Mouse (Mus musculus): ENCODE measurements around the gene Ddx27. TPM values are rescaled to one million over a fixed set of nuclear protein-coding genes. Genes with fewer than 3 reads are reported as not detected.
A peak's percentile ranks its signal among the peaks of the same experiment; 100 is the strongest.

The Ddx27 gene
- 57.7 and 59.4 TPM in 2 replicates for polyA plus RNA-seq (2015; fragmentation: Nextera tagmentation; extraction: Ambion mirVana)

DNA sequence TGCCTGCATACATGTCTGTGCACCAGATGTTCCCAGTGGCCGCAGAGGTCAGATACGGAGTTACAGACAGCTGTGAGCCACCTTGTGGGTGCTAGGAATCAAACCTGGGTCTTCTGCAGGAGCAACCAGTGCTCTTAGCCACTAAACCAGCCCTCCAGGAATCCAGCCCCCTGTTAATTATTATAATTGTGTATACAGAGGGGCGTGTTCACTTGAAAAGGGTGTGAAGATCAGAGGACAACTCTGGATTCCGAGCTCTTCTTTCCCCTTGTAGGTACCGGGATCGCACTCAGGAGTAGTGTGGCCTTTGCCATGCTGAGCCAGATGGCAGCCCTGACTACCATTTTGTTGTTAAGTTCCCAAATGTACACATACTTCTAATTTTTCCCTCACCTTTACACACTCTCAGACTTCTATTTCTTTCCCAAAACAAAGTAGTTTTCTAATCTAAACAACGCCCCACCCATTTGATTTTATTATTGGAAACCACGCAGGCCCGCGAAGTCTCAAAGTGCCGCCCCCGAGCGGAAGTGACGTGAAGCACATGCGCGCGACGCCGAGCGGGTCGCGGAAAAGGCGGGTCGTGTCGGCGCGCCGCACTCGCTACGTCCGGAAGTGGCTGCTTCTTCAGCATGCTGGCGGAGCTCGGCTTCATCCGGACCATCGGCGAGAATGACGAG is at the start of gene Ddx27:
TSS of gene Ddx27 (plus strand) at position 492 of the 680 bp plus-strand sequence.
- peak within 1 kb of the TSS; percentile 84 for H3K27ac ChIP-seq
- 2% methylated on average over 37 of the region's 37 CpGs for WGBS
- H3K4me3 ChIP-seq (replicated peaks), result peak within 1 kb of the TSS; percentile 77
- H3K27me3 ChIP-seq, result no peaks in the 10 kb centered on the region
- H3K36me3 ChIP-seq, result peaks cover 23% of the 10 kb centered on the region
- H3K9me3 ChIP-seq (replicated peaks), result no peaks in the 10 kb centered on the region
- ATAC-seq (replicated peaks; ENCODE audit: low FRiP score), result peak; percentile 91
- peaks cover 18% of the 10 kb centered on the region for H3K4me1 ChIP-seq
- peak within 1 kb of the TSS; percentile 70 for H3K9ac ChIP-seq
- H3K4me2 ChIP-seq, result peak within 1 kb of the TSS; percentile 79

DNA sequence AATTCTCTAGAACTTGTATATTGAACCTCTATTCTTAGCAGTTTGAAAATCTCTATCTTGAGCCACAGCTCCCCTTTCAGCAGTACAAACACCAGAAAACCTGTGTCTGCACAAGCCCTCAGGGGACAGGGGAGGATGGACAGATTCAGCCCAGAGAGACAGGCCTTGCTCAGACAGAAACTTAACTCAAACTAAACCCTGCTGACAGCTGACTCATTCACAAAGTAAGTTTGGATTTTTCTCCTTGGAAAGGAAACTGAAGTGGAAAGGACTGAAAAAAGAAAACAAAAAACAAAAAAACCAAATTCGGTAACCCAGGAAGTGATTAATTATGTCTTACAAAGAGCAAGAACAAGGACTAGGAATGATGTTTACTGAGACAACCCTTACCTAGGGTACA is 41.8 kb upstream of the Ddx27 start:
- no peak for ATAC-seq (replicated peaks; ENCODE audit: low FRiP score)
- Histone ChIP-seq H3K4me3 (replicated peaks) (no peak overlapping the region), H3K9ac (no peak overlapping the region), H3K36me3 (no peaks in the 10 kb centered on the region), H3K4me1 (peaks cover 30% of the 10 kb centered on the region), H3K27me3 (no peaks in the 10 kb centered on the region), H3K4me2 (no peak overlapping the region), H3K27ac (no peak overlapping the region), H3K9me3 (replicated peaks) (no peaks in the 10 kb centered on the region)
- WGBS, result 64% methylated on average over 1 of the region's 1 CpGs

DNA sequence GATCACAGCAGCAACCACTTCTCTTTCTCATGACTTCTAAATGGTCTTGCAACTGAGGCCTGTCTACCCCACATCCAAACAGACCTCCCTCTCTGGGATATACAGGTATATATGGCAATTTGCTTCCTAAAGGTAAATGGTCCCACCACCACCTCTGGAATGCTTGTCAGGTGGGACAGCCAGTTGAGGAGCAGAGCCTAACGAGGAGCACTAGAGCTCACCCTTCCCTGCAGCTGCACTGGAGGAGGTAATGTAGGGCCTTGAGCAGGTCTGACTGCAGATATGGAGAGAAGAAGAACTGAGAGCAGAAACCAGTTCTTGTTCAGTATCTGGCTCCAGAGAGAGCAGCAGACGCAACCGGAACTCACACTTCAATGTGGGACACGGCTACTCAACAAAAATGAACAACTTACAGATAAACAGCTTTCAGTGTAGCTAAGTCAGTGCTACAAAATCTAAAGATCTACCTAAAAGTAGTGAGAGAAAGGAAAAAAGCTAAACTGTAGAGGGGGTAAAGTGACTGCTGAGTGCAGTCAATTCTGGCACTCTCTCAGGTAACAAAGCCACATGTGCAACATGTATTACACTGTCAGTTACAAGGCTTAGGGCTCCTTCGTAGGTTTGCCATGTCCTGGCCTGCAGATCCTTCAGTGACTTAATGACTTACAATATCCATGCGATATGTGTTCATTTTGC is 40.7 kb upstream of the Ddx27 start:
- H3K4me1 ChIP-seq, result peaks cover 30% of the 10 kb centered on the region
- H3K27me3 ChIP-seq, result no peaks in the 10 kb centered on the region
- H3K9ac ChIP-seq, result no peak overlapping the region
- H3K27ac ChIP-seq, result peak overlapping the region; percentile 51; the same call in 1 of the 2 replicates
- no peak overlapping the region for H3K4me2 ChIP-seq
- H3K36me3 ChIP-seq, result no peaks in the 10 kb centered on the region
- no peak for ATAC-seq (replicated peaks; ENCODE audit: low FRiP score)
- 81% methylated on average over 6 of the region's 6 CpGs for WGBS
- no peaks in the 10 kb centered on the region for H3K9me3 ChIP-seq (replicated peaks)
- H3K4me3 ChIP-seq (replicated peaks), result no peak overlapping the region

DNA sequence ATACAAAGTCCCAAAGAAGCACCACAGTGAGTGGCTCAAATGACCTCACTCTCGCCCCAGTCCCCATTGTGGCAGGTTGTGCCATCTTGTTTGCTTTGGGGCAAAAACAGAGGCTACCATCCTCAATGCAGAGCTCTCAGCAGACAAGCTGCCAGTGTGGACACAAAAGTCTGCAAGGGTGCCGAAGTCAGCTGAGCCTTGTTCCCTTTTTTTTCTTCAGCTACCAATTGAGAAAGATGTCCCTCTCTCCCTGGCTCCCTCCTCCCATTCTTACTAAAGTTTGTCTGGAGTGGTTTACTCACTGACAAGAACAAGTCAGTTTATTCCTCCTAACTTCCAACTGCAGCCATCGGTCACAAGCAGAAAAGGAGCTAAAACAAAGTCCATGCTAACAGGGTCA is 38.6 kb upstream of the Ddx27 start:
- no peaks in the 10 kb centered on the region for H3K27me3 ChIP-seq
- ATAC-seq (replicated peaks; ENCODE audit: low FRiP score), result no peak
- H3K4me2 ChIP-seq, result no peak overlapping the region
- H3K4me1 ChIP-seq, result peaks cover 30% of the 10 kb centered on the region
- H3K36me3 ChIP-seq, result no peaks in the 10 kb centered on the region
- H3K27ac ChIP-seq, result peak overlapping the region; percentile 30
- H3K9me3 ChIP-seq (replicated peaks), result no peaks in the 10 kb centered on the region
- 84% methylated on average over 3 of the region's 3 CpGs for WGBS
- H3K4me3 ChIP-seq (replicated peaks), result no peak overlapping the region
- H3K9ac ChIP-seq, result no peak overlapping the region

DNA sequence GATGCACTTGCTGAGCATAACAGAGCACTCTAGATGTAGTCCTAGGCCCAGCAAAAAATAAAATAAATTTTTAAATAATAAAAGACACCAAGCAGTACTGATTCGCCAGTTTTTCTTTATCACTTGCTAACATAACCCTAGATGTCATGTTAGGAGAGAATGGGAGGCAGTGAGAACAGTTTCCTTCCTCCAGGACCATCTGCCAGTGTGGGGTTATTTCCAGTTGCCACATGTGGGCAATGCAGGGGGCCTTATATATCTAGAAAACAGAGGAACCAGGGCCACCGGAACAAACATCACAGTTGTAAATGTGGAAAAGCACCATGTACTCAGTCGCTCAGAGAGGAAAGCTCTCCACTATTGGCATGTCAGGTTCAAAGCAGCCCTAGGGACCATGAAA is 37.5 kb upstream of the Ddx27 start:
- H3K9me3 ChIP-seq (replicated peaks), result no peaks in the 10 kb centered on the region
- no peak for ATAC-seq (replicated peaks; ENCODE audit: low FRiP score)
- H3K4me1 ChIP-seq, result peaks cover 30% of the 10 kb centered on the region
- no peaks in the 10 kb centered on the region for H3K36me3 ChIP-seq
- no peaks in the 10 kb centered on the region for H3K27me3 ChIP-seq
- H3K27ac ChIP-seq, result no peak overlapping the region
- H3K4me2 ChIP-seq, result no peak overlapping the region
- no peak overlapping the region for H3K4me3 ChIP-seq (replicated peaks)
- WGBS, result 72% methylated on average over 3 of the region's 3 CpGs
- no peak overlapping the region for H3K9ac ChIP-seq

DNA sequence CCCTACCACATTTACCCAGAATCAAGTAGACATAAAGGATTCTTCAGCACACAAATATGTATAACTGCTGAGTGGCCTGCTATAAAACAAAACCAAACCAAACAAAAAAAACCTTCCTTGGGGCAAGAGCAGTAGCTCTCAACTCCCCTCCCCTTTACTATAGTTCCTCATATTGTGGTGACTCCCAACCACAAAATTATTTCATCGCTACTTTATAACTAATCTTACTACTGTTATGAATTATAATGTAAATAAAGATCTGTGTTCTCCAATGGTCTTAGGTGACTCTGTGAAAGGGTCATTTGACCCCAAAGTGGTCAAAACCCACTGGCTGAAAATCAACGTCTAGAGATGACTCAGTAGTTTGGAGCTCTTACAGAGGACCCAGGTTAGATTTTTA is 34.8 kb upstream of the Ddx27 start:
- Histone ChIP-seq H3K27ac (no peak overlapping the region), H3K9me3 (replicated peaks) (no peaks in the 10 kb centered on the region), H3K27me3 (no peaks in the 10 kb centered on the region), H3K9ac (no peak overlapping the region), H3K4me3 (replicated peaks) (no peak overlapping the region), H3K4me2 (no peak overlapping the region), H3K36me3 (no peaks in the 10 kb centered on the region), H3K4me1 (peaks cover 19% of the 10 kb centered on the region)
- ATAC-seq (replicated peaks; ENCODE audit: low FRiP score), result no peak
- WGBS, result 79% methylated on average over 2 of the region's 2 CpGs

DNA sequence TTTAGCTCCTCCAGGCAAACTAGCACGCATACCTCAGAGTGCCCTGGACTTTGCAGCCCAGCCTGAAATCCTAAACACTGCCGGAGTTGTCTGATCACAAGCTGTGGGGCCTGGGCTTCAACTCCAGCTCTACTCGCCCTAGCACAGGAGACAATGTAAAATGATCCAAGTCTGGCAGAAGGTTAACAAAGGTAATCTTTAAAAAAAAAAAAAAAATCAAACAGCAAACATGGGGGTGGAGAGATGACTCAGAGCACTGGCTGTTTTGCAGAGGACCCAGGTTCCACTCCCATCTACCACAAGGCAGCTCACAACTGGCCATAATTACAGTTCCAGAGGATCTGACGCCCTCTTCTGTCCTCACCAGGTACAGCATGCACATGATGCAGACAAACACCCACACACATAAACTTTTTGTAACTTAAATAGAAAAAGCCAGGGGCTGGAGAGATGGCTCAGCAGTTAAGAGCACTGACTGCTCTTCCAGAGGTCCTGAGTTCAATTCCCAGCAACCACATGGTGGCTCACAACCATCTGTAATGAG is 31.6 kb upstream of the Ddx27 start:
- no peak overlapping the region for H3K9ac ChIP-seq
- no peaks in the 10 kb centered on the region for H3K4me1 ChIP-seq
- no peak overlapping the region for H3K4me2 ChIP-seq
- H3K36me3 ChIP-seq, result no peaks in the 10 kb centered on the region
- H3K27ac ChIP-seq, result no peak overlapping the region
- whole genome bisulfite sequencing, result 88% methylated on average over 4 of the region's 4 CpGs
- H3K9me3 ChIP-seq (replicated peaks), result no peaks in the 10 kb centered on the region
- H3K27me3 ChIP-seq, result no peaks in the 10 kb centered on the region
- H3K4me3 ChIP-seq (replicated peaks), result no peak overlapping the region
- ATAC-seq (replicated peaks; ENCODE audit: low FRiP score), result no peak

DNA sequence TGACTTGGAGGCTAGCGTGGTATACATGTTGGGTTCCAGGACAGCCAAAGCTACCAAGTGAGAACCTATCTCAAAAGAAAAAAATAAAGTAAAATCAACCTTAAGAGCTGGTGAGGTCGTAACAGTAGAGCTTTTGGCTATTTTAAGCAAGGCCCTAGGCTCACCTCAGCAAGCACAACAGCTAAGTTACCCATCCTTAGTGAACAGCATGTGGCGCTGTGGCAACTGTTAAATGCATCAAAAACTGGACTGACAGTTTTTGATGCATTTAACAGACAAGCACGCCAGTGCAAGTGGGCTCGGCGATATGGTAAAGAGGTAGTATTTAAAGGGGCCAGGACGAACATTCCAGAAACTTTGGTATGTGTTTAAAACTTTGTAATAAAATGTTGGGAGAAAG is 24.1 kb upstream of the Ddx27 start:
- H3K4me2 ChIP-seq, result no peak overlapping the region
- H3K4me1 ChIP-seq, result peaks cover 51% of the 10 kb centered on the region
- no peaks in the 10 kb centered on the region for H3K27me3 ChIP-seq
- no peak for ATAC-seq (replicated peaks; ENCODE audit: low FRiP score)
- H3K27ac ChIP-seq, result no peak overlapping the region
- H3K36me3 ChIP-seq, result no peaks in the 10 kb centered on the region
- no peaks in the 10 kb centered on the region for H3K9me3 ChIP-seq (replicated peaks)
- WGBS, result 77% methylated on average over 7 of the region's 7 CpGs
- no peak overlapping the region for H3K9ac ChIP-seq
- no peak overlapping the region for H3K4me3 ChIP-seq (replicated peaks)

DNA sequence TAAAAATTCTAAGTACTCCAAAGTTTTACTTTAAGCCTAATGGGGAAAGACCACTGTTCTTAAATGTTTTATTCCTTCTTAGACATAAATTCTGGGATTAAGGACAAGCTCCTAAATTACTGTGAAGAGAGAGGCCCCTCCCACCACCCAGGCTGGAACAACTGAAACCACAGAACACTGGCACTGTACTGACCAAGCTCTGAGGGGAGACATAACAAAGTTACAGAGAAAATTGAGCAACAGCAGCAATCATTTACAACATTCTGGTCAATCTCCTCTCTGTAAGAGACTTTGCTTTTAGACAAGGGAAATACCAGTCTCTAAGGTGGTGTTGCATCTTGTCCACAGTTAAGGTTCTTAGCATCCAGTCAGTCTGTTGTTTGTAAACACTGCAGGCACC is 23.0 kb upstream of the Ddx27 start:
- H3K9me3 ChIP-seq (replicated peaks), result no peaks in the 10 kb centered on the region
- peaks cover 57% of the 10 kb centered on the region for H3K4me1 ChIP-seq
- no peaks in the 10 kb centered on the region for H3K27me3 ChIP-seq
- no peak overlapping the region for H3K27ac ChIP-seq
- H3K36me3 ChIP-seq, result no peaks in the 10 kb centered on the region
- no peak for ATAC-seq (replicated peaks; ENCODE audit: low FRiP score)
- H3K4me2 ChIP-seq, result no peak overlapping the region
- no peak overlapping the region for H3K4me3 ChIP-seq (replicated peaks)
- no peak overlapping the region for H3K9ac ChIP-seq

DNA sequence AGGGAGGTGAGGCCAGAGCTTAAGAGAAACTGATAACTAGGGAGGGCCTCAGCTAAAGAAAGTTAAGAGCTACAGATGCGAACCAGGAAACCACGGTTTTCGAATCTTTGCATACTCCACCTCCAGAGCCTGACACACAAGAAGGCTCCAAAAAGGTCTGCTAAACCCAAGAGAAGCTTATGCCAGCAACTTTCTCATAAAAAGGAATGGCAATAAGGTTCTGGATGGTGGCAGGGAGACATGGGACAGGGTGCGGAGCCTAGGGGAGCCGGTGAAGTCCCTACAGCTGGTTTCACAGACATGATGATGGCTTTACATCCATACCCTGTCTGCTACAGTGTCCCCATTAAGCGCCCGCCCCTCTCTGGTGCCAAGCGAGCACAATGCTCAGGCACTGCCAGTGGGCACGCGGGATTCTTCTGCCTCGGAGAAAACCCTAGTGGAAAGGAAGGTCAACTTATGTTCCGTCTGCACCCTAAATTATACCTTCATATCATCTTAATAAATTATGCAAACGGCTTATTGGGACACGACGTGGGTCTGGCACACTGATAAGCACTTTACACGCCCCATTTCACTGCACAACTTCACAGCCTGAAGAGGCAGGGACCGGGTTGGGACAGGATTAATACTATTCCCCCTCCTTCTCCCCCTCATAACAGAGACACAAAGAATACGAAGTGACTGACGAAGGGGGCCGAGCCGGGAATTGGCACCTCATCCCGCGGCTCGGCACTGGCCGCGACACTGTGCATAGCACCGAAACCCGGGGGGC is 19.8 kb upstream of the Ddx27 start:
- Histone ChIP-seq H3K27ac (peak overlapping the region; percentile 95), H3K9ac (peak overlapping the region; percentile 95), H3K4me1 (peaks cover 47% of the 10 kb centered on the region), H3K27me3 (no peaks in the 10 kb centered on the region), H3K9me3 (replicated peaks) (no peaks in the 10 kb centered on the region), H3K36me3 (no peaks in the 10 kb centered on the region), H3K4me2 (peak overlapping the region; percentile 87), H3K4me3 (replicated peaks) (peak overlapping the region; percentile 91)
- ATAC-seq (replicated peaks; ENCODE audit: low FRiP score), result peak; percentile 15; the same call in 1 of the 2 replicates
- WGBS, result 2% methylated on average over 28 of the region's 28 CpGs

DNA sequence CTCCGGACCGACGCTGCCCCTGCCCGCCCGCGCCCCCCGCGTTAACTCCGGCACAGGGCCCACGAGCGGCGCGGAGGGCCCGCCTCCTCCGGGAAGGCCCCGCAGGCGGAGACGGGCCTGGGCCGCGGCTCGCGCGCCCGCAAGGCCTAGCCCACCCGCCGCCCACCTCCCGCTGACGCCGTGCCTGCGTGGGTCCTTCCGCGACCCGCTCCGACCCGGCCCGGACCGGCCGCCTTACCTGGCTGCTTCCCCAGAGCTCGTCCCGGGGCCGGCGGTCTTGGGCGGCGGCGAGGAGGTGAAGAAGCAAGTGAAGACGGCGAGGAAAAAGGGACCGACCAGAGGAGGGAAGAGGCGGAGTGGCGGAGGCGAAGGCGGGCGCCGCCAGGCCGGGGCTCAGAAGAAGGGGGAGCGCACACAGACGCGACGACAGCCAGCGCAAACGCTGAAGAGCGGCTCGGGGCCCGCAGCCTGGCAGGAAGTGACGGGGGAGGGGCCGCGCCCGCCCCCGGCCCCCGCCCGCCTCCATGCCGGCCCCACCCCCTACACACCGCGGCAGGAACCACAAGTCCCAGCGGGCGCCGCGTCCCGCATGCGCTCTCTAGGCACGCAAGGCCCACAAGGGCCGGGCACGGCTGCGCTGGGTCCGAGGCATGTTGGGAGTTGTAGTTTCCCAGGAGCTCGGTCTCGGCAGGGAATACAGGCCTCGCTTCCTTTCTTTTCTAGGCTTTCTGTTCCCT is 19.0 kb upstream of the Ddx27 start, which contains the start of gene Stau1:
TSS of gene Stau1 (minus strand) at position 504 of the 737 bp plus-strand sequence.
- no peaks in the 10 kb centered on the region for H3K27me3 ChIP-seq
- WGBS, result under 1% methylated on average over 83 of the region's 88 CpGs
- peaks cover 44% of the 10 kb centered on the region for H3K4me1 ChIP-seq
- ATAC-seq (replicated peaks; ENCODE audit: low FRiP score), result peak; percentile 100
- peak within 1 kb of the TSS; percentile 91 for H3K4me3 ChIP-seq (replicated peaks)
- H3K27ac ChIP-seq, result peak within 1 kb of the TSS; percentile 95
- H3K4me2 ChIP-seq, result peak within 1 kb of the TSS; percentile 87
- no peaks in the 10 kb centered on the region for H3K9me3 ChIP-seq (replicated peaks)
- H3K9ac ChIP-seq, result peak within 1 kb of the TSS; percentile 95
- no peaks in the 10 kb centered on the region for H3K36me3 ChIP-seq

Measured in kidney, embryonic 15.5 days (tissue).